Mouse (Mus musculus) embryonic fibroblast, embryonic 13.5 days (primary cell): ENCODE measurements at regions not wholly inside any gene's neighbourhood (a gene's known extent, or its start where the extent isn't known, plus 50 kb on each side); places are given as distances from the start of the nearest gene placed in this dataset.

Experiments used
- CTCF ChIP-seq: IDR thresholded peaks from 2 replicates; pipeline ENCODE4 v1.5.1; 2011; ENCODE audit warnings: mild to moderate bottlenecking, control low read depth, low read length, moderate library complexity, borderline replicate concordance; ENCODE audit not compliant: insufficient read depth
- POLR2A ChIP-seq: IDR thresholded peaks from 2 replicates; pipeline ENCODE4 v1.6.1; 2011; ENCODE audit warnings: low read depth, mild to moderate bottlenecking, control low read depth, low read length, moderate library complexity

DNA sequence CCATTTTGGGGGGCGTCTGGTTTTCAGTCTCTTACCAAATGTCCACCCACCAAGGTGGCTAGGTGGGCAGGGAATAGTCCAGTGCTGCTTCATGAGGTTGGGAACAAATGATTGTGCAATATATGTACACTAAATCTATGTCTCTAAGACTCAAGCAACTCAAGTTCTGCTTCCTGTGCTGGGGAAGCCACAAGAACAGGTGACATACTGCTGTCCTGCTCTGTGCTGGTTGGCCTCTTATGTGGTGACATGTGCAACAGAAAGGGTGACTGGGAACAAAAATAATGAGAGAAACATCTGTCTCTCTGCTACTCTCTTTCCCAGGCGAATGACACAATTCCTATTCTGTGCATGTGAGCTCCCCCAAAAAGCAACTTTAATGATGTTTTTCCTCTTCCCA, 90.5 kb downstream of the Zbtb18 start:
- no peak for TF ChIP-seq CTCF
- no peak for TF ChIP-seq POLR2A
